Mouse (Mus musculus): ENCODE measurements around the gene Farsa.

DNA sequence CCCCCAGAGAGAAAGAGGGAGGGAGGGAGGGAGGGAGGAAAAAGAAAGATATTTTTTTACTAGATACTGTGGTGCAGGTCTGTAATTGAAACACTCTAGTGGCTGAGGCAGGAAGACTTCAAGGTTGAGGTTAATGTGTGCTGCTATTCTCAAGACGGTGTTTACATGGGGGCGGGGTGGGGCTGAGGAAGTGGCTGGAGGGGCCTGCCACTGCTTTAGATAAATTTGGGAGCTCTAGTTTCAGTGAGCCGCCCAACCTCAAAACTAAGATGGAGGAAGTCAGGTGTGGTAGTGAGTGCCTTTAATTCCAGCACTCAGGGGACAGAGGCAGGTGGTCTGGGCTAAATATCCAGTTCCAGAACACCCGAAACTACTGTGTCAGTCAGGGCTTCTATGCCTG, 31.2 kb upstream of the Farsa start:
- TF ChIP-seq CTCF (IDR thresholded peaks at IDR 0.05; ENCODE audit: control insufficient read depth, insufficient read depth, low read length) (no peak), POLR2A (IDR thresholded peaks at IDR 0.05; ENCODE audit: borderline replicate concordance, control insufficient read depth, low read depth, low read length) (no peak)

All from bone marrow, adult 2 months (tissue).